Mouse (Mus musculus): ENCODE data around the gene H2-T22.
"Not testable (repeated sequence)": the region's sequence is repeated elsewhere in the genome, so short reads cannot be mapped to it uniquely, and the experiment has no call there.

H2-T22 gene

DNA sequence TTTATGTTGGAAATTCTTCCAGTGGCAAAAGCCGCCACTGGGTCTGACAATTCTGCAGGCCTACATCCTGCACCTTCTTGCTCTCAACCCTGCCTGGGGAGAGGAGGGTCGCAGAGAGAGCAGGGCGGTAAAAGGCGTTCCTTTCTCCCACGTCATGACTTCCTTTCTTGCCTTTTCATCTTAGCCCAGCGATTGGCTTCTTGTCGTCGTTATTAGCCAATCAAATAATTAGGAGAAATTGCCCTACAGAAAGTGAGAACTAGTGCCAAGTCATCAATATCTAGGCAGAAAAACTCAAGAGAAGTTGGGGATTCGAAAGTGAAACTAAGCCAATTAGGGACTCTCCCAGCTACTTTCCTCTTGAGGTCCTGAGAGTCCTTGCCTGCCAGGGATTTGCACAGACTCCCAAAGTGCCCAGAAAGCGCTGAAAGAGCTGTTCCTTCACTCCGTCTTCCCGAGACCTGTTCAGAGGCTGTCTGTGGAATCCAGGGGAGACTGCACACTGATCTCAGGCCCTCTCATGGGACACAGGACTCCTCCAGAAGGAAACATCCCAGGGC, at the start of gene H2-T22, which contains the start of gene Gm6034:
TSS of gene H2-T22 (minus strand) at position 138 of the 560 bp plus-strand sequence.
TSS of gene Gm6034 (plus strand) at position 352 of the 560 bp plus-strand sequence.
- peak in 1 of 2 experiments; percentile 67 for DNase-seq (ENCODE audit: low spot score in 2 of 2)

DNA sequence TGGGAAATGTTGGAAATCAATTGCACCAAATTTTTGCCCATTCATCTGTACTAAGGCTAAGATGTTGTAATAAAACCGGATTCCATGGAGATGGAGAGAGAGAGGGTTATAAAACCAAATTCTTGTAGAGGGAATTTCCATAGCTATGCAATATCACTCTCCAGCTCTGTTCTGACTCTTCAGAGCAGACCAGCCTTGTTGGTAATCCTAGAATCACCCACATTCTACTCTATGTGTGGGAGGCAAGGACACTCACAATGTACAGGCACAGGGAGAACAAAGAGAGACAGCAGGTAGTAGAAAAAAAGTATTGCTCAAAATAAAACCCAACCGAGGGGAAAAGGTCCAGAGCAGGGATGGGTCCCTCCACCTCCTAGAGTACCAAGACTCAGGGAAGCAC, 49.4 kb upstream of the H2-T22 start:
- DNase-seq (ENCODE audit: low spot score in 2 of 2) = not testable (repeated sequence)

DNA sequence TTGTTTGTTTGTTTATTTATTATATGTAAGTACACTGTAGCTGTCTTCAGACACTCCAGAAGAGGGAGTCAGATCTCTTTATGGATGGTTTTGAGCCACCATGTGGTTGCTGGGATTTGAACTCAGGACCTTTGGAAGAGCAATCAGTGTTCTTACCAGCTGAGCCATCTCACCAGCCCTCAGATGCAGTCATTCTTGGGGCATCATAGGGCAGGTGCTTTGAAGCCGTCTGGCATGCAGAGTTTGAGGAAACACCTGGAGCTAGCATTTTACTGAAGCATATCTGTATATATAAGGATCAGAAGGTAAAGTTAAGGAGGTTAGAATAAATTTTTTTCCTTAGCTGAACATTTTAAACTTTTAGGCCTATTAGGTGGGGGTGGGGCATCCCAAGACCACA, 43.4 kb upstream of the H2-T22 start:
- not testable (repeated sequence) for DNase-seq (ENCODE audit: low spot score in 2 of 2)

DNA sequence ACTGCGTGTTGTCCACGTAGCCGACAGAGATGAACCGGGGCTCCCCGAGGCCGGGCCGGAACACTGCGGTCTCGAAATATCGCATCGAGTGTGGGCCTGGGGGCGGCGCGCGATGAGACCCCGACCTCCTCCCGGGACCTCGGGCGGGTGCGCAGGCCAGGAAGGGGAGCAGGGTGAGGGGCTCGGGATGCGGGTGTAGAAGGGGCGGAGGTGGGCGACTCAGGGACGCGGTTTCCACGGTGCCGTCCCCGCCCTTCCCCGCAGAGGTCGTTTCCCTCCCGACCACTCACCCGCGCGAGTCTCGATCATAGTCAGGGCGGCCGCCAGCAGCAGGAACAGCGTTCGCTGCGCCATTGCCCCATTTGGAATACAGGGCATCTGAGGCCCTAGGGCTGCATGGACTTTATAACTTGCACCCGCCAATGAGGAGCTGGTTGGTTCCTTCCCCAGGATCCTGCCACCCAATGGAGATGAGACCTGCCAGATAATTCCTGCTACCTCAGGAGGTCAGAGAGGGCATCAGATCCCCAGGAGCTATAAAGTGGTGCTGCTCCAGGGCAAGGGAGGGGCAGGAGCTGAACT, 41.4 kb upstream of the H2-T22 start:
- DNase-seq (ENCODE audit: low spot score in 2 of 2) = no peak

DNA sequence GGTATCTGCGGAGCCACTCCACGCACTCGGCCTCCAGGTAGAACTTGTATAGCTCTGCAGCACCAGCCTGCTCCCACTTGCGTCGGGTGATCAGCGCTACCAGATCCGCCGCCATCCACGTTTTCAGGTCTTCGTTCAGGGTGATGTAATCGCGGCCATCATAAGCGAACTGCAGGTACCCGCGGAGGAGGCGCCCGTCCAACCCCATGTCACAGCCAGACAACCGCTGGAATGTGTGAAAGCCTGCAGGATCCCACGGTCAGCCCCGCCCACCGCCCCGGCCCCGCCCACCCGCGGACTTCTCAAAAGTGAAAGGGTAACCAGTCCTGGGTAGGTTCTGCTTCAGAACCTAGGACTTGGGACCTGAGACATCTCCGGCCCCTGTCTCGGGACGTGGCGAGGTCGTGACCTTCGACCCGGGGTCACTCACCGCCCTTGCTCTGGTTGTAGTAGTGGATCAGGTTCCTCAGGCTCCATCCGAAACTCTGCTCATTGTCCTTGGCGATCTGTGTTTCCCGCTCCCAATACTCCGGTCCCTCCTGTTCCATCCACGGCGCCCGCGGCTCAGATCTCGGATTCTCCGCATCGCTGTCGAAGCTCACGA, 40.8 kb upstream of the H2-T22 start:
- DNase-seq (ENCODE audit: low spot score in 2 of 2) = peak in 1 of 2 experiments; percentile 8

- DNase-seq (ENCODE audit: low spot score in 2 of 2) = not testable (repeated sequence)
Measured at GRCm38 (mm10) chr17:36082519-36083232, 40.1 kb upstream of the H2-T22 start.

GRCm38 (mm10) chr17:36081901-36082300, 39.4 kb upstream of the H2-T22 start:
- DNase-seq (ENCODE audit: low spot score in 2 of 2) = not testable (repeated sequence)

- peak; percentile 87 for DNase-seq (ENCODE audit: low spot score in 2 of 2)
Measured at GRCm38 (mm10) chr17:36060829-36061228, 18.3 kb upstream of the H2-T22 start.

DNA sequence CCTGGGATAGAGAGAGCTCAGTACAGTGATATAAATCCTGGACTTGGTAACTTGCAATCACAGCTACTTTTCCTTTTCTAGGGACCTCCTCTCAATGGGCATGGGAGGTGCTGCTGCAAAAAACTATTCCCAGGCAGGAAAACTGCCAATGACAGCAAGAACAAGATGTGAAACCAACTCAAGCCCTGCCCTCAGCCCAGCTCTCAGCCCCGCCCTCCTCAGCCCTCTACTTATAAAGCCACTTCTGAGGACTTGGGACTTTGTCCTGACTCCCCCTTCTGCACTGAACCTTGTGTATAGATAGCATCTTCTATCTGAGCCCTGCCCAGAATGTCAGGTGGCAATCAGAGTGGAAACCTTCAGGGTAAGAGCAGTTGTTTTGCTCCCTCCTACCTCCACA, 15.8 kb upstream of the H2-T22 start, which contains the start of gene Gm11127:
TSS of gene Gm11127 (minus strand) at position 10 of the 400 bp plus-strand sequence.
- DNase-seq (ENCODE audit: low spot score in 2 of 2) = not testable (repeated sequence)

- not testable (repeated sequence) for DNase-seq (ENCODE audit: low spot score in 2 of 2)
Measured at GRCm38 (mm10) chr17:36057927-36058326, 15.4 kb upstream of the H2-T22 start.

DNA sequence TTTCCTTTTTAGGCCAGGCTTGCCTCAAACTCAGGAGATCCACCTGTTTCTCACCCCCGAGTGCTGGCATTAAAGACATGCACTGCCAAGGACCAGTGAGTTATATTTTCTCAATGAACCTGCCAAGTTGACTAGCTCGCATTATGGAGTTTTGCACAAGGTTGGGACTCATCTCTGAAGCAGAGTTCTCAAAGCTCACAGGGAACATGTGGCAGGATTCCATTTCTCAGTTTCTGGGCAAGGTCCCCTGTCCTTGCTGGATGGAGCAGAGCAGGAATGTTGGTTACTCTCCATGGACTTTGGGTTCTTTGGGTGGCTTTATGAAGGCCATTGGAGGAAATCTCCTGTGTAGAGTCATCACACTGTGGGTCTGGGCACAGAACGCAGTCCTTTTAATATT, 739 bp upstream of the H2-T22 start:
- no peak for DNase-seq (ENCODE audit: low spot score in 2 of 2)

DNA sequence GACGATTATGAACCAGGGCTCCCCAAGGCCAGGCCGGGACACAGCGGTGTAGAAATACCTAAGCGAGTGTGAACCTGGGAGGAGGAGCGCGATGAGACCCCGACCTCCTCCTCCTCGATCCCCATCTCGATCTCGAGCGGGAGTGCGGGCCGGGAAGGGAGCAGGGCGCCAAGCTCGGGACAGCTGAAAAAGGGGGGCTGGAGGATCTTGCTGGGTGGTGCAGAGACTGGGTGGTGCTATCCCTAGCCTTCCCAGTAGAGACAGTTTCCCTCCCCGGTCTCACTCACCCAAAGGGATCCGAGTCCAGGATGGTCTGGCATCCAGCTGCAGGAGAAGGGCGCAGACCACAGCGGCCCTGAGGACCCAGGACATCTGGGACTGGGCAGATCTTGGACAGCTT, 492 bp downstream of the H2-T22 start:
- not testable (repeated sequence) for DNase-seq (ENCODE audit: low spot score in 2 of 2)

DNA sequence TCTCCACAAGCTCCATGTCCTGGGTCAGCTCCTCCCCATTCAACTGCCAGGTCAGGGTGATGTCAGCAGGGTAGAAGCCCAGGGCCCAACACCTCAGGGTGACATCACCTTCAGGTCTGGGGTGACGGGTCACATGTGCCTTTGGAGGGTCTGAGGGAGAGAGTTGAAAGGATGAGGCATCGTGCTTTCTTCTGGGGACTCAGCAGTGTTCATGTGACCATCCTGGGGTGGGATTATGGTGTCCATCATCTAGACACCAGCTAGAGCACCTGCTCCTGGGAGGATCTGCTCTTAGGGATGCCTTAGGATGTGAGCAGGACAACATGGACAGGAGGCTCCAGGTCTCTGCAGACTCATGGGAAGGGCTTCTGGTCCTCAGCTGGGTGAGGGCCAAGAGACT, 1.9 kb downstream of the H2-T22 start:
- DNase-seq (ENCODE audit: low spot score in 2 of 2) = not testable (repeated sequence)

- not testable (repeated sequence) for DNase-seq (ENCODE audit: low spot score in 2 of 2)
Measured at GRCm38 (mm10) chr17:36036126-36036525, 6.4 kb downstream of the H2-T22 start.

DNA sequence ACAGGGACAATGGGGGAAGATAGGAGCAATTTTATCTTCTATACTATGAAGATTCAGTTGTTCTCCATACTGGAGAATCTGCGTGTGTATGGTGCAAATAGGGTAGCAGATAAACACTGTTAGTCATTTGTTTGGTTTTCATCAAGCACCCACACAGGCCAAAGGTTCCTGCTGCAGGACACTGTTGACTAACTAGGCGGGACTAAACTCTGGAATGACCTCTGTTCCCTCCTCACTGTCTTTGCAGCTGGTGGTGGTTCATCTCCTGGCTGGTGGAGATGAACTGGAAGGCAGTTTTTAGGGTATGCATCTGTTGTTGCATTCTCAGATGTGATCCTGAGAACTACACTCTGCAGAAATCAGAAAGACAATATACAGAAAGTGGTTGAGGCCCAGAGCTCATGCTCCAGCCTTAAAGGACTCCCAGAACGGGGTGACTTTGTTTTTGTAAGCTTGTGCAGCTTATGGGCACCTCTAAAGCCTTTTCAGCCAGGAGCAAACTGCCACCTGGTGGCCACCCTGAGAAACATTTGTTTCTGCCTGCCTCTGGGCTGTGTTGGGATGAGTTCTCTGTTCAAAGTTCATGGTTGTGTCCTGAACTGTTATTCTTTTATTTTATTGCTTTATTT, 7.4 kb downstream of the H2-T22 start:
- DNase-seq (ENCODE audit: low spot score in 2 of 2) = peak in 1 of 2 experiments; percentile 70

DNA sequence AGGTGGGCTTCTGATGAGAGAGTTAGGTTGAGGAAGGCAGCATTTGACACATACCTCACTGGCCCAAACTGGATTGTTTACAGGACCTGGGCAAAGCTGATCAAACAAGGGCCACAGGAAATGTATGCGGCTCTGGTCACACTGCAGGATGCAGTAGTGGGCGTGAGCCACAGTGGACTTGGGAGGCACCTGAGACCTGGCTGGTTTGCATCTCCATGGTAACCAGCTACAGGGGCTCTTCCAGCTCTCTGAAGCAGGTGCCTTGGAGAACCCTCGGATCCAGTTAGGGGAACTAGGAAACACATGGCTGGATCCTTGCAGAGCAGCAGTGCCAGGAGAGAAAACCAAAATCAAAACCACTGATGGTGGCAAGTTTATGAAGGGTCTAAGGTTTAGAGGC, 8.0 kb downstream of the H2-T22 start:
- DNase-seq (ENCODE audit: low spot score in 2 of 2) = not testable (repeated sequence)

DNA sequence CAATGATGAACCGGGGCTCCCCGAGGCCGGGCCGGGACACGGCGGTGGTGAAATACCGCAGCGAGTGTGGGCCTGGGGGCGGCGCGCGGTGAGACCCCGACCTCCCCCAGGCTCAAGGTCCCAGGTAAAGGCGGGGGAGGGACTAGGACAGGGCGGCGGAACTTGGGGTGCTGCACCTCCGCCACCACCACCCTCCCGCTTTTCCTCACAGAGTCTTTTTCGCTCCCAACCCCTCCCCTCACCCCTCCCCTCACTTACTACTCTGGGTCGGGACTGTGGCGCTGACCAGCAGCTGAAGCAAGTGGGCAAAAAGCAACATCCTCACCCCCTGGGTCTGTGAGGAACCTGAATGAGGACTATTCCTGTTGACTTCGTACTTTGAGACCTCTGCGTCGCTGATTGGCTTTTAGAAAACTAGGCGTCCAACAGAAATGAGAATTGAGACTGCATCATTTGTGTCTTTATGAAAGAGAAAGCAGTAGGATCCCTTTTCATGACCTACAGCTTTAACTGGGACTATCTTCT, 10.1 kb downstream of the H2-T22 start, which contains the start of gene H2-T23:
TSS of gene H2-T23 (minus strand) at position 505 of the 525 bp plus-strand sequence.
- DNase-seq (ENCODE audit: low spot score in 2 of 2) = not testable (repeated sequence)

DNA sequence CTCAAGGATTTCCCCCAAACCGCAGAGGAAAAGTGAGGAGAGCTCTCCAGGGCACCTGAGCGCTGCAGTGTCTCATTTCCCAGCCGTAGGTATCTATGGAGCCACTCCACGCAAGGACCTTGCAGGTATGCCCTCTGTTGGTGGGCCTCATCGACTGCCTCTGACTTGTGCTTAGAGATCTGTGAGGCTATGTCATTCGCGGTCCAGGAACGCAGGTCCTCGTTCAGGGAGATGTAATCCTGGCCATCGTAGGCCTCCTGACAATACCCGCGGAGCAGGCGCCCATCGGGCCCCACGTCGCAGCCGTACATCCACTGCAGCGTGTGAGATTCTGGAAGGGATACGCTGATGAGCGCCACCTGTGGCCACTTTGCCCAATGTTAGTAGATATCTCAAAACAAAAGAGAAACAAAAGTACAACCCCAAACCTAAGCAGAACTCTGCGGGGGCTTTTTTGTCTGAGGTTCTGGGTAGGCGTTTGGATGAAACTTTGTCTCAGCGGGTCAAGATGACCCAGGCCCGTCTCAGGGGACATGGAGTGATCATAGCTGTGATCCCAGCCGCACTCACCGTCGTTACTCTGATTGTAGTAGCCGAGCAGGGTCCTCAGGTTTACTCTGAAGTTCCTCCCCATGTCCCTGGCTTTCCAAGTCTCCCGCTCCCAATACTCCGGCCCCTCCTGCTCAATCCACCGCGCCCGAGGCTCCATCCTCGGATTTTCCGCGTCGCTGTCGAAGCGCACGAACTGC, 10.8 kb downstream of the H2-T22 start:
- DNase-seq (ENCODE audit: low spot score in 2 of 2) = peak in 1 of 2 experiments; percentile 60

GRCm38 (mm10) chr17:36030703-36031582, 11.6 kb downstream of the H2-T22 start:
- not testable (repeated sequence) for DNase-seq (ENCODE audit: low spot score in 2 of 2)
